ENCODE assay signal across 8 mouse cellular contexts in the genomic region with DNA sequence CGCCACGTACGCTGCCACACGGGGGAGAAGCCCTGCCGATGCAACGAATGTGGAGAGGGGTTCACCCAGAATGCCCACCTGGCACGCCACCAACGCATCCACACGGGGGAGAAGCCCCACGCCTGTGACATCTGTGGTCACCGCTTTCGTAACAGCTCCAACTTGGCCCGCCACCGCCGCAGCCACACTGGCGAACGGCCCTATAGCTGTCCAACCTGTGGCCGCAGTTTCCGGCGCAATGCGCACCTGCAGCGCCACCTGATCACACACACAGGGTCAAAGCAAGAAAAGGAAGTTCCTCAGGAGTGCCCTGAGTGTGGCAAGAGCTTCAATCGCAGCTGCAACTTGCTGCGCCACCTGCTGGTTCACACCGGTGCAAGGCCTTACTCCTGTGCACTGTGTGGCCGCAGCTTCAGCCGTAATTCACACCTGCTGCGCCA. TPM values are rescaled to one million over a fixed set of nuclear protein-coding genes. Genes with fewer than 3 reads are reported as not detected.
DNase-seq lines count a peak whose midpoint lies in the region; TF ChIP-seq lines count a peak whose summit lies in the region.

No protein-coding gene starts in this region.

- TF ChIP-seq CTCF in C2C12 (IDR thresholded peaks at IDR 0.05; ENCODE audit: control insufficient read depth, insufficient read depth, insufficient read length), result peak; percentile 96

- H3K27me3 ChIP-seq in C2C12 (ENCODE audit: control insufficient read depth, insufficient read depth, insufficient read length), result peaks cover 21% of the 10 kb centered on the region

- no peaks in the 10 kb centered on the region for H3K79me3 ChIP-seq in C2C12 (ENCODE audit: low read depth)

- no peak overlapping the region for H3K4me3 ChIP-seq in C2C12 (ENCODE audit: insufficient read depth, poor library complexity, severe bottlenecking)

- H3ac ChIP-seq in C2C12 (ENCODE audit: control insufficient read depth, insufficient read length, low read depth), result no peak overlapping the region

- no peaks in the 10 kb centered on the region for H3K36me3 ChIP-seq in C2C12 (ENCODE audit: control insufficient read depth, insufficient read depth)

- H3K79me2 ChIP-seq in C2C12 (ENCODE audit: control insufficient read depth, insufficient read depth), result no peaks in the 10 kb centered on the region

- DNase-seq in 416B (ENCODE audit: low read depth), result peak; percentile 74
- DNase-seq in brain, adult 2 months (ENCODE audit: low read depth, low spot score), result peak; percentile 84
- peak; percentile 57 for DNase-seq in gastrocnemius, postnatal 10 days
- DNase-seq in kidney, adult 8-10 months, result peak; percentile 28 to 60
- peak; percentile 71 for DNase-seq in lung, postnatal 10 days
- peak; percentile 51 to 83 for DNase-seq in spleen, postnatal 10 days (ENCODE audit: low spot score in 2 of 2)
- no peak for DNase-seq in ovary, adult 18-20 months (ENCODE audit: low spot score)

TF ChIP-seq in C2C12, 6 proteins besides CTCF, POLR2A, EP300 and RAD21:
- no peak for TF ChIP-seq MAX (IDR thresholded peaks at IDR 0.05)
- TF ChIP-seq CEBPB (IDR thresholded peaks at IDR 0.05; ENCODE audit: low read depth), result no peak
- no peak for TF ChIP-seq FOSL1 (IDR thresholded peaks at IDR 0.05; ENCODE audit: insufficient read depth, low read length, poor library complexity, severe bottlenecking)
- TF ChIP-seq MYOD1 (IDR thresholded peaks at IDR 0.05; ENCODE audit: control insufficient read depth, insufficient read length, low read depth), result no peak
- TF ChIP-seq USF1 (IDR thresholded peaks at IDR 0.05; ENCODE audit: low read depth), result no peak
- TF ChIP-seq MYOG (IDR thresholded peaks at IDR 0.05; ENCODE audit: control insufficient read depth, extremely low read depth, insufficient read length), result no peak

RNA-seq across cellular contexts. Expression of gene Zscan10, which starts 9.7 kb away (rescaled TPM):
- polyA plus RNA-seq in C2C12 (2012; fragmentation: generic; extraction: Trizol), result 0.09 TPM
- not detected for total RNA-seq in gastrocnemius, postnatal 10 days (2021)

RNA-seq across cellular contexts. Expression of gene Zfp13, which starts 11.1 kb away (rescaled TPM):
- 5.2 TPM for polyA plus RNA-seq in C2C12 (2012; fragmentation: generic; extraction: Trizol)
- 1 to 10 TPM; 6.6 to 7.0 TPM for total RNA-seq in gastrocnemius, postnatal 10 days (2021)

RNA-seq across cellular contexts. Expression of gene Mmp25, which starts 34.7 kb away (rescaled TPM):
- polyA plus RNA-seq in C2C12 (2012; fragmentation: generic; extraction: Trizol), result 0.01 TPM
- total RNA-seq in gastrocnemius, postnatal 10 days (2021), result under 1 TPM; 0.35 to 0.43 TPM

RNA-seq across cellular contexts. Expression of gene Zfp213, which starts 46.3 kb away (rescaled TPM):
- polyA plus RNA-seq in C2C12 (2012; fragmentation: generic; extraction: Trizol), result 13.0 TPM
- total RNA-seq in gastrocnemius, postnatal 10 days (2021), result 1 to 10 TPM; 3.3 to 4.1 TPM

RNA-seq across cellular contexts. Expression of gene Bicdl2, which starts 49.9 kb away (rescaled TPM):
- polyA plus RNA-seq in C2C12 (2012; fragmentation: generic; extraction: Trizol), result 0.28 TPM
- not detected for total RNA-seq in gastrocnemius, postnatal 10 days (2021)
